Mouse (Mus musculus) midbrain, embryonic 16.5 days (tissue): ENCODE results near the gene Tenm3. TPM values are rescaled to one million over a fixed set of nuclear protein-coding genes. Genes with fewer than 3 reads are reported as not detected.

Source experiments
- ATAC-seq: fragments of 200-750 bp; cut with Nextera tagmentation; 2 replicates; pipeline ENCODE4 v1.8.0; 2017; ENCODE audit warnings: moderate TSS enrichment
- H3K27ac ChIP-seq: fragments of 300-500 bp; sonication (generic); 2 replicates; pipeline ENCODE4 v1.5.1; 2014; ENCODE audit warnings: mild to moderate bottlenecking, low read length, mixed read lengths
- H3K27me3 ChIP-seq: fragments of 300-500 bp; sonication (generic); 2 replicates; pipeline ENCODE4 v1.6.1; 2014; ENCODE audit warnings: low read depth, low read length, mixed read lengths; ENCODE audit not compliant: control insufficient read depth, insufficient read depth
- H3K36me3 ChIP-seq: fragments of 300-500 bp; sonication (generic); 2 replicates; pipeline ENCODE4 v1.6.1; 2014; ENCODE audit warnings: mild to moderate bottlenecking, low read length, moderate library complexity, mixed read lengths; ENCODE audit not compliant: control insufficient read depth, insufficient read depth
- H3K4me1 ChIP-seq: fragments of 300-500 bp; sonication (generic); 2 replicates; pipeline ENCODE4 v1.6.1; 2014; ENCODE audit warnings: mild to moderate bottlenecking, low read length, mixed read lengths; ENCODE audit not compliant: control insufficient read depth, insufficient read depth
- H3K4me2 ChIP-seq: fragments of 300-500 bp; sonication (generic); 2 replicates; pipeline ENCODE4 v1.6.1; 2014; ENCODE audit warnings: mild to moderate bottlenecking, low read length, mixed read lengths
- H3K4me3 ChIP-seq: fragments of 300-500 bp; sonication (generic); 2 replicates; pipeline ENCODE4 v1.5.1; 2014; ENCODE audit warnings: low read depth, mild to moderate bottlenecking, low read length, moderate library complexity, mixed read lengths
- H3K9ac ChIP-seq: fragments of 300-500 bp; sonication (generic); 2 replicates; pipeline ENCODE4 v1.6.1; 2014; ENCODE audit warnings: low read depth, low read length, mixed read lengths
- H3K9me3 ChIP-seq: fragments of 300-500 bp; sonication (generic); replicated peaks from 2 replicates; pipeline ENCODE4 v1.6.1; 2014; ENCODE audit warnings: mild to moderate bottlenecking, low read length, mixed read lengths; ENCODE audit not compliant: control insufficient read depth, poor library complexity, severe bottlenecking
- WGBS: fragments of 180-500 bp; shearing (Covaris S2); extraction: QIAGEN DNeasy Blood & Tissue Kit; methylation state at CpG from one replicate; pipeline ENCODE4 v1.1.7; 2014; 5-methylcytosine and 5-hydroxymethylcytosine counted together
- polyA plus RNA-seq: library from polyadenylated mRNA; unstranded; fragments of >200 nt; fragmentation: Nextera tagmentation; extraction: Ambion mirVana; gene quantifications from 2 replicates; pipeline ENCODE4 v1.2.1, GENCODE M21; 2015

Gene Tenm3
- polyA plus RNA-seq, 1 experiment from 2014 or later, result 37.4 TPM

DNA sequence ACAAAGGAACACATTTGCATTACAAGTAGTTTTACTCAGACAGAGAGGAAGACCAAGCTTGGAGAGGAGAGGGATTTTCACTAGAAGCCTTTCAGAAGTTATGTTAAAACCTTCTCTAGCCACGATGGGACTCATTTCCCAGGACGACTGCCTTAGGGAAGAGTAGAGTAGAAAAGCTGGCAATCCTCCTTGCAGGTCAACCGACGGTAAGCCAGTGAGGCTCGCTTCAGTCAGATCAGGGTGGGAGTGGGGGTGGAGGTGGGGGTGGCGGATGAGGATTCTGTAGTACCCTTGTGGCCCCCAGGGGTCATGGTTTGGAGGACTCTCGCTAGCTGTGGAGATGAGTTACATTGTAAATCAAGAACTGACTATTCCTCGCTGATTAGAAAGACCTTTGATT, 264.6 kb downstream of the Tenm3 start:
- WGBS, result 9% methylated on average over 8 of the region's 8 CpGs
- Histone ChIP-seq H3K9me3 (no peaks in the 10 kb centered on the region), H3K4me1 (peaks cover 7% of the 10 kb centered on the region; the same call in 1 of the 2 replicates), H3K27me3 (no peaks in the 10 kb centered on the region), H3K4me3 (no peak overlapping the region), H3K4me2 (no peak overlapping the region), H3K9ac (no peak overlapping the region), H3K36me3 (no peaks in the 10 kb centered on the region), H3K27ac (no peak overlapping the region)
- ATAC-seq, result no peak

DNA sequence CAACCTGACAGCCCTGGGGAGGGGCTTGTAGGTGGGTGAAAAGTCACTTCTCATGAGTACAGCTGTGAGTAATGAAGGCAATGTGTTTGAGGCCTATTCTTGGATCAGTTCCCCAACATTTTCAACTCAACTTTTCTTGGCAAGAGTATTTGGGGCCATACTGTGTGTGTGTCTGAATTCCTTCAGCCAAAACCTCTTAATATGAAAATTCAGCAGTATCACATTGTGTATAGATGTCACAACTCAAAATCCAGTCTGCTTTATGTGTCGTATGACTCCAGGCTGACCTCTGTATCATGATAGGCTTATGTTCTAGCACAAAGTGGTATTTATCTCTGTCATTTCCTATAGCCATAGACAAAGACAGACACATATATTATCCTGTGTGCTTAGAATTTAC, 270.8 kb downstream of the Tenm3 start:
- Histone ChIP-seq H3K9me3 (no peaks in the 10 kb centered on the region), H3K36me3 (no peaks in the 10 kb centered on the region)
- 75% methylated on average over 1 of the region's 1 CpGs for WGBS

DNA sequence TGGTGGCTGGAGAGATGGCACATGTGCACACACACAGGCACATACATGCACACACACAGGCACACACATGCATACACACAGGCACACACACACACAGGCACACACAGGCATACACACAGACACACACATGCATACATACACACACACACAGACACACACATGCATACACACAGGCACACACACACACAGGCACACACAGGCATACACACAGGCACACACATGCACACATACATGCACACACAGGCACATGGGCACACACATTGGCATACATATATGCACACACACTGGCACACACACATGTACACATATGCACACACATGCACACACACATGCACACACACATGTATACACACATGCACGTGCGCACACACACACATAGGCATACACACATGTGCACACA, 271.4 kb downstream of the Tenm3 start:
- H3K27me3 ChIP-seq, result no peaks in the 10 kb centered on the region
- H3K36me3 ChIP-seq, result no peaks in the 10 kb centered on the region
- no peak overlapping the region for H3K4me3 ChIP-seq
- no peaks in the 10 kb centered on the region for H3K9me3 ChIP-seq
- no peak overlapping the region for H3K9ac ChIP-seq
- ATAC-seq, result 0 out of 2 replicates have a peak, but pooled peaks have one; percentile 49
- no peak overlapping the region for H3K4me2 ChIP-seq
- WGBS, result 98% methylated on average over 2 of the region's 2 CpGs
- H3K4me1 ChIP-seq, result peaks cover 11% of the 10 kb centered on the region
- no peak overlapping the region for H3K27ac ChIP-seq

More for the DNA sequence above, 270.8 kb downstream of the Tenm3 start:
- Histone ChIP-seq H3K4me1 (peaks cover 9% of the 10 kb centered on the region), H3K27ac (no peak overlapping the region), H3K9ac (no peak overlapping the region), H3K27me3 (no peaks in the 10 kb centered on the region), H3K4me3 (no peak overlapping the region), H3K4me2 (no peak overlapping the region)
- 0 out of 2 replicates have a peak, but pooled peaks have one; percentile 25 for ATAC-seq

DNA sequence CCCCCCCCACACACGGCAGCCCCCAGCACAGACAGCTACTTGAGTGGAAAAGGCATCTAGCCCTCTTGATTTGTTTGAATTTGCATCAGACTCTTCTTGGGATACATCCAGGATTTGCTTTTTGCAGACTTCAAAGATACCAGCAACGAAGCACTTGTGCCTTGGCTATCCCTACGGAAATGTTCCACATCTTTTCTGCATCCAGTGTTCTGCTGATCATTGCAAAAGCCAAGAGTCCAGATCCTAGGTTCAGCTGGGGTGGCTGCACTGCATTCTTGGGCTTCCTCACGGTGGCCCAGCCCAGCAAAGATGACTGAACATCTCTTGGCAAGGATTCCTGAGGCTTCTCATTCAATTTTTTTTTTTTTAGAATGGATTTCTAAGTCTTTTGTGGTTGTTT, 275.1 kb downstream of the Tenm3 start:
- Histone ChIP-seq H3K27ac (peak overlapping the region; percentile 14), H3K9me3 (no peaks in the 10 kb centered on the region), H3K36me3 (no peaks in the 10 kb centered on the region), H3K4me3 (no peak overlapping the region), H3K27me3 (no peaks in the 10 kb centered on the region), H3K4me1 (peaks cover 11% of the 10 kb centered on the region), H3K4me2 (no peak overlapping the region), H3K9ac (no peak overlapping the region)
- 27% methylated on average over 4 of the region's 4 CpGs for WGBS
- ATAC-seq, result peak; percentile 23; the same call in 1 of the 2 replicates

- Histone ChIP-seq H3K27ac (peak overlapping the region; percentile 14), H3K4me3 (no peak overlapping the region), H3K4me1 (peaks cover 11% of the 10 kb centered on the region), H3K9me3 (no peaks in the 10 kb centered on the region), H3K27me3 (no peaks in the 10 kb centered on the region), H3K36me3 (no peaks in the 10 kb centered on the region), H3K9ac (no peak overlapping the region), H3K4me2 (peak overlapping the region; percentile 8; the same call in 1 of the 2 replicates)
- ATAC-seq, result peak; percentile 54; the same call in 1 of the 2 replicates
- 18% methylated on average over 10 of the region's 10 CpGs for WGBS
These were observed 275.7 kb downstream of the Tenm3 start for GRCm38 (mm10) chr8:48567929-48568607.

DNA sequence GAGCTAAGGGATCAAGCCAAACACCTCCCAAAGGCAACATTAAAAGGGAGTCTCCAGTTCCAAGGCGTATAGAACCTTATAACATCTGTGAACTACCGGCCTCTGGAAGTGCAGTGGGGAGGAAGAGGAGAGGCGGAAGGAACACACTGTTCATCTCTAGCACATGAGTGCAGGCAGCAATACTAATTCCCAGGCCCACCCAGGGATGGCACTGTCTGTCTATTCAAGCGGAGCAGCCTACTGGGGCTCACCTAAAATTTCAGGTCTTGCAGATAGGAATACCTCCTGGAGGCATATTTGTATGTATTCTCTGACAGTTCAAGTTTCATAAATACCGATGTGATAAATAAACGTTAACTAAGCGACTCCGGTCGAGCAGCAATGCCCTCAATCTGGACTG, 283.5 kb downstream of the Tenm3 start:
- 82% methylated on average over 9 of the region's 9 CpGs for WGBS
- H3K36me3 ChIP-seq, result no peaks in the 10 kb centered on the region
- no peak overlapping the region for H3K4me3 ChIP-seq
- ATAC-seq, result no peak
- H3K27me3 ChIP-seq, result no peaks in the 10 kb centered on the region
- H3K4me2 ChIP-seq, result no peak overlapping the region
- H3K9me3 ChIP-seq, result no peaks in the 10 kb centered on the region
- no peak overlapping the region for H3K9ac ChIP-seq
- H3K27ac ChIP-seq, result no peak overlapping the region
- peaks cover 10% of the 10 kb centered on the region for H3K4me1 ChIP-seq

GRCm38 (mm10) chr8:48555546-48556141, 288.1 kb downstream of the Tenm3 start:
- H3K4me1 ChIP-seq, result peaks cover 21% of the 10 kb centered on the region
- ATAC-seq, result peak; percentile 88
- under 1% methylated on average over 52 of the region's 55 CpGs for WGBS
- H3K4me2 ChIP-seq, result peak overlapping the region; percentile 81
- no peaks in the 10 kb centered on the region for H3K27me3 ChIP-seq
- no peaks in the 10 kb centered on the region for H3K9me3 ChIP-seq
- no peaks in the 10 kb centered on the region for H3K36me3 ChIP-seq
- H3K4me3 ChIP-seq, result peak overlapping the region; percentile 89
- peak overlapping the region; percentile 84 for H3K9ac ChIP-seq
- peak overlapping the region; percentile 96 for H3K27ac ChIP-seq

DNA sequence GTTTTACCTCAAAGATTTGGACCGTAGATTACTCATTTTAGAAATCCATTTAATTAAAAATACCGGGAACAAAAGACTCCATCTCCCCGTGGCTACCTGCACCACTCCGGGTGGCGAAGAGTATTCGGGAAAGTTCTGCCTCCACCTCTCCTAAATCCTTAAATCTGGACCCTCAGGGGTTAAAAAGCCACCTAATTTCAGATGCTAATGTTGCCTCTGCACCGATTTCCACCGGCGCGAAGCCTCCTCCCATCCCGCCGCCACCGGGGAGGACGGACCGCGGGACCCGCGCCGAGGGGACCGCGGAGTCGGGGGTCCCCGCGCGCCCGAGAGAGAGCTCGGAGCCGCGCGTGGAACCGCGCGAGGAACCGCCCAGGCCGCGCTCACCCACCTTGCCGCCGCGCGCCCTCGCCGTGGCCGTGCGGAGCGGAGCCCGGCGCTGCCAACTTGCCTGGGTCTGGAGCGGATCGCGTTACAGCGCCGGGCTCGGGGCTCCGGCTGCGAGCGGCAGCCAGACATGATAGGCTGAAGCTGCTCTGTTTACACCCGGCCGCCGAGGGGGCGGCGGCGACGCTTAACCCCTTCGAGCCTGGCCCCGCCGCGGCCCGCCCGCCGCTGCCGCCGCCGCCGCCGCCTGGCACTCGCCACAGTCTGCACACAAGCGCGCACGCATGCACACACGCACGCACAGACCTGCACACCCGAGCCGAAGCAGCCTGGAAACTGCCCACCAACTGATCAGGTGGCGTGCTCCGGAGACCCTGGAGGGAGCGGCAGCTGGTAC, 288.8 kb downstream of the Tenm3 start:
- Histone ChIP-seq H3K4me2 (peak overlapping the region; percentile 81), H3K4me3 (peak overlapping the region; percentile 89), H3K27ac (peak overlapping the region; percentile 96), H3K36me3 (no peaks in the 10 kb centered on the region), H3K9me3 (no peaks in the 10 kb centered on the region), H3K9ac (peak overlapping the region; percentile 84), H3K4me1 (peaks cover 21% of the 10 kb centered on the region), H3K27me3 (no peaks in the 10 kb centered on the region)
- under 1% methylated on average over 83 of the region's 86 CpGs for WGBS
- ATAC-seq, result peak; percentile 97
